Mouse (Mus musculus): ENCODE measurements at regions not wholly inside any gene's neighbourhood (a gene's known extent, or its start where the extent isn't known, plus 50 kb on each side); places are given as distances from the start of the nearest gene placed in this dataset.

GRCm38 (mm10) chr11:111568876-111569275 lies 502.9 kb downstream of the Kcnj2 start:
- no peak for DNase-seq (ENCODE audit: low spot score)

GRCm38 (mm10) chr11:111577883-111578282 lies 511.9 kb downstream of the Kcnj2 start:
- DNase-seq (ENCODE audit: low spot score): no peak

- no peak for DNase-seq (ENCODE audit: low spot score)
Observed at GRCm38 (mm10) chr11:111582980-111583379, 517.0 kb downstream of the Kcnj2 start.

- no peak for DNase-seq (ENCODE audit: low spot score)
Observed at GRCm38 (mm10) chr11:111583606-111584005, 517.6 kb downstream of the Kcnj2 start.

GRCm38 (mm10) chr11:111599456-111599855 lies 533.5 kb downstream of the Kcnj2 start:
- DNase-seq (ENCODE audit: low spot score): no peak

GRCm38 (mm10) chr11:111605146-111605545 lies 539.2 kb downstream of the Kcnj2 start:
- no peak for DNase-seq (ENCODE audit: low spot score)

GRCm38 (mm10) chr11:111610522-111611015 lies 544.6 kb downstream of the Kcnj2 start:
- DNase-seq (ENCODE audit: low spot score): no peak

- no peak for DNase-seq (ENCODE audit: low spot score)
Observed at GRCm38 (mm10) chr11:111643603-111644002, 577.6 kb downstream of the Kcnj2 start.

- DNase-seq (ENCODE audit: low spot score): no peak
Observed at GRCm38 (mm10) chr11:111652882-111653281, 586.9 kb downstream of the Kcnj2 start.

- no peak for DNase-seq (ENCODE audit: low spot score)
Observed at GRCm38 (mm10) chr11:111657778-111658177, 591.8 kb downstream of the Kcnj2 start.

GRCm38 (mm10) chr11:111658362-111659309 lies 592.7 kb downstream of the Kcnj2 start:
- DNase-seq (ENCODE audit: low spot score): no peak

- no peak for DNase-seq (ENCODE audit: low spot score)
Observed at GRCm38 (mm10) chr11:111663269-111663668, 597.3 kb downstream of the Kcnj2 start.

GRCm38 (mm10) chr11:111666336-111666735 lies 600.4 kb downstream of the Kcnj2 start:
- no peak for DNase-seq (ENCODE audit: low spot score)

- no peak for DNase-seq (ENCODE audit: low spot score)
Observed at GRCm38 (mm10) chr11:111671865-111672264, 605.9 kb downstream of the Kcnj2 start.

GRCm38 (mm10) chr11:111675673-111676072 lies 609.7 kb downstream of the Kcnj2 start:
- DNase-seq (ENCODE audit: low spot score): no peak

- DNase-seq (ENCODE audit: low spot score): no peak
Observed at GRCm38 (mm10) chr11:111682341-111682740, 616.4 kb downstream of the Kcnj2 start.

- no peak for DNase-seq (ENCODE audit: low spot score)
Observed at GRCm38 (mm10) chr11:111683909-111684308, 617.9 kb downstream of the Kcnj2 start.

- DNase-seq (ENCODE audit: low spot score): no peak
Observed at GRCm38 (mm10) chr11:111687769-111688168, 621.8 kb downstream of the Kcnj2 start.

- no peak for DNase-seq (ENCODE audit: low spot score)
Observed at GRCm38 (mm10) chr11:111688186-111688860, 622.4 kb downstream of the Kcnj2 start.

- DNase-seq (ENCODE audit: low spot score): no peak
Observed at GRCm38 (mm10) chr11:111689899-111690298, 623.9 kb downstream of the Kcnj2 start.

GRCm38 (mm10) chr11:111691512-111691911 lies 625.5 kb downstream of the Kcnj2 start:
- DNase-seq (ENCODE audit: low spot score): no peak

- no peak for DNase-seq (ENCODE audit: low spot score)
Observed at GRCm38 (mm10) chr11:111696668-111697067, 630.7 kb downstream of the Kcnj2 start.

GRCm38 (mm10) chr11:111699862-111700261 lies 633.9 kb downstream of the Kcnj2 start:
- DNase-seq (ENCODE audit: low spot score): no peak

Data from urinary bladder, adult 2 months (tissue).